Mouse (Mus musculus): ENCODE results near the gene Capns1.

GRCm38 (mm10) chr7:30197592-30198129, 950 bp downstream of the Capns1 start:
- TF ChIP-seq CTCF (IDR thresholded peaks at IDR 0.05; ENCODE audit: low read depth, low read length) (no peak), POLR2A (IDR thresholded peaks at IDR 0.05; ENCODE audit: insufficient read depth, low read length) (no peak), EP300 (IDR thresholded peaks at IDR 0.05; ENCODE audit: insufficient read depth, low read depth, low read length) (peak; percentile 99)
